Mouse (Mus musculus) stomach, embryonic 15.5 days (tissue): Measurements from ENCODE around the gene Gm614. TPM values are rescaled to one million over a fixed set of nuclear protein-coding genes. Genes with fewer than 3 reads are reported as not detected.

Experiments used
- ATAC-seq: fragments of 200-750 bp; cut with Nextera tagmentation; 2 replicates; pipeline ENCODE4 v1.8.0; 2017; ENCODE audit warnings: low read depth, moderate number of reproducible peaks, moderate TSS enrichment; ENCODE audit not compliant: insufficient read depth, low FRiP score
- H3K27ac ChIP-seq: fragments of 300-500 bp; sonication (generic); 2 replicates; pipeline ENCODE4 v1.5.1; 2015; ENCODE audit warnings: mild to moderate bottlenecking, inconsistent platforms
- H3K27me3 ChIP-seq: fragments of 300-500 bp; sonication (generic); replicated peaks from 2 replicates; pipeline ENCODE4 v1.6.1; 2015; ENCODE audit warnings: inconsistent platforms
- H3K36me3 ChIP-seq: fragments of 300-500 bp; sonication (generic); 2 replicates; pipeline ENCODE4 v1.6.1; 2015; ENCODE audit warnings: inconsistent platforms
- H3K4me1 ChIP-seq: fragments of 300-500 bp; sonication (generic); 2 replicates; pipeline ENCODE4 v1.6.1; 2015; ENCODE audit warnings: inconsistent platforms
- H3K4me2 ChIP-seq: fragments of 300-500 bp; sonication (generic); 2 replicates; pipeline ENCODE4 v1.6.1; 2015; ENCODE audit warnings: mild to moderate bottlenecking, inconsistent platforms
- H3K4me3 ChIP-seq: fragments of 300-500 bp; sonication (generic); replicated peaks from 2 replicates; pipeline ENCODE4 v1.5.1; 2015; ENCODE audit warnings: inconsistent platforms
- H3K9ac ChIP-seq: fragments of 300-500 bp; sonication (generic); 2 replicates; pipeline ENCODE4 v1.6.1; 2015; ENCODE audit warnings: inconsistent platforms
- H3K9me3 ChIP-seq: fragments of 300-500 bp; sonication (generic); 2 replicates; pipeline ENCODE4 v1.6.1; 2016; ENCODE audit warnings: inconsistent platforms
- WGBS: fragments of 180-500 bp; shearing (Covaris S2); methylation state at CpG from one replicate; pipeline ENCODE4 v1.1.7; 2015; 5-methylcytosine and 5-hydroxymethylcytosine counted together
- polyA plus RNA-seq: library from polyadenylated mRNA; unstranded; fragments of >200 nt; fragmentation: Nextera tagmentation; extraction: Ambion mirVana; gene quantifications from 2 replicates; pipeline ENCODE4 v1.2.1, GENCODE M21; 2015

Gene Gm614
- polyA plus RNA-seq, 1 experiment from 2014 or later, result not detected

GRCm38 (mm10) chrX:101254740-101255139, 9.1 kb downstream of the Gm614 start:
- Histone ChIP-seq H3K9me3 (no peaks in the 10 kb centered on the region), H3K9ac (peak overlapping the region; percentile 48), H3K4me3 (peak overlapping the region; percentile 54), H3K27ac (peak overlapping the region; percentile 63), H3K4me1 (no peaks in the 10 kb centered on the region), H3K36me3 (no peaks in the 10 kb centered on the region), H3K27me3 (no peaks in the 10 kb centered on the region), H3K4me2 (peak overlapping the region; percentile 71)
- 10% methylated on average over 26 of the region's 26 CpGs for WGBS
- ATAC-seq, result peak; percentile 5

DNA sequence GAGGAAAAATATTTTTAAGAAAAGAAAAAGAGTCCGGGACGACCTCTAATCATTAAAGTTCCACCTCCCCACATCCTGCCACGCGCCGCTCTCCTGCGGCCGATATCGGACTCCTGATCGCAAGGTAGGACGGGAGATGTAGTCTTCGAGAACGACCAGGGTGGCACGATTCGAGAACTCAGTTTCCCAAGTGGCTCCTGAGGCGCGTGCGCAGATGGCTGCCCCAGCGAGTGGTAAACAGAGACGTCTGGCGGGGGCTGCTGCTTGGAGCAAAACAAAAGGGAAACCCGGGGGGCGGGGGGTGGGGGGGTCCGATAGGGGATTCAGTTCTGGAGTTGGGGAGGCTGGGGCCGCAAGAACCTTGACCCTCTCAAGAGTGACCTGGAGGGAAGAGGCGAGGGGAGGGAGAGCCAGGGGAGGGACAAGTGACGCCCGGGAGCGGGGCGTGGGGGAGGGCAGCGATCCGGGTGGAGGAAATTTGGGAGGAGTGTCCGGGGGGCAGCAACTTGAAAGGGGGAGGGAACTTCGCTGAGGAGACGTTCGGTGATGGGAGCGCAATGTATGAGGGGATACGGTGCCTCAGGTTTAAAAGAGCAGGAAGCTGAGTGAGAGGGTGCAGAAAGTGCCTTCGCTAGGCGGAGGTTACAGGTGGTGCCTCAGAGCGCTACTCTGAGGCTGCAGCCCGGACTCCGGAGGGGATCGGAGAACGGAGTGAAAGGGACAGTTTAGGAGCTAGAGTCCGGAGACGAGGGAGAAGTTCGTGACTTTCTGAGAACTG, 9.7 kb downstream of the Gm614 start, which contains the start of gene Foxo4:
Gene Foxo4, plus strand, starts transcription at position 577 of the 778 bp plus-strand sequence.
- peak within 1 kb of the TSS; percentile 63 for H3K27ac ChIP-seq
- peak within 1 kb of the TSS; percentile 48 for H3K9ac ChIP-seq
- WGBS, result 17% methylated on average over 47 of the region's 47 CpGs

GRCm38 (mm10) chrX:101245011-101245410, 18.8 kb downstream of the Gm614 start:
- no peaks in the 10 kb centered on the region for H3K36me3 ChIP-seq
- H3K4me2 ChIP-seq, result no peak overlapping the region
- 13% methylated on average over 1 of the region's 1 CpGs for WGBS
- ATAC-seq, result no peak
- no peak overlapping the region for H3K9ac ChIP-seq
- no peaks in the 10 kb centered on the region for H3K9me3 ChIP-seq
- no peak overlapping the region for H3K4me3 ChIP-seq
- no peaks in the 10 kb centered on the region for H3K4me1 ChIP-seq
- no peak overlapping the region for H3K27ac ChIP-seq
- H3K27me3 ChIP-seq, result no peaks in the 10 kb centered on the region; the same call in 1 of the 2 replicates

More for the DNA sequence above, 9.7 kb downstream of the Gm614 start, which contains the start of gene Foxo4:
- Histone ChIP-seq H3K4me1 (no peaks in the 10 kb centered on the region), H3K4me2 (peak within 1 kb of the TSS; percentile 71), H3K27me3 (no peaks in the 10 kb centered on the region), H3K36me3 (no peaks in the 10 kb centered on the region), H3K4me3 (peak within 1 kb of the TSS; percentile 54), H3K9me3 (no peaks in the 10 kb centered on the region)
- ATAC-seq, result peak; percentile 94

DNA sequence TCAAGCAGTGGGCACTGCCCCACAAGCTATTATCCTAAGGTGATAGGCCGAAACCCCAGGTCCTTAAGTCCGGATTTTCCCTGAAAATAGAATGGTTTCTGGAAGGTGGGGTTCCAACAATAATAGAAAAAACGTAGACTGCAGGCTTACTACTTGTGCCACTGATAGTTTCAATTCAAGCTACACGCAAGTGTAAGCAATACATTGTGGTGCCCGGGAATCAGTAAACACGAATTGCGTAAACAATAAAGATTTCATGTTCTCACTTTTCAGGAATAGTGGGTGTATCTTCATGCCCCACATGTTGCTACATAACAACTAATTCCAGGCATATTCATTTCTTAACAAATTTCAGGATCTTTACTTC, 41.0 kb downstream of the Gm614 start:
- peak overlapping the region; percentile 26; the same call in 1 of the 2 replicates for H3K27ac ChIP-seq
- no peaks in the 10 kb centered on the region for H3K36me3 ChIP-seq
- no peaks in the 10 kb centered on the region for H3K4me1 ChIP-seq
- H3K27me3 ChIP-seq, result no peaks in the 10 kb centered on the region
- H3K9me3 ChIP-seq, result no peaks in the 10 kb centered on the region
- ATAC-seq, result no peak
- WGBS, result 30% methylated on average over 7 of the region's 7 CpGs
- peak overlapping the region; percentile 54 for H3K4me3 ChIP-seq
- H3K4me2 ChIP-seq, result peak overlapping the region; percentile 51
- H3K9ac ChIP-seq, result no peak overlapping the region

DNA sequence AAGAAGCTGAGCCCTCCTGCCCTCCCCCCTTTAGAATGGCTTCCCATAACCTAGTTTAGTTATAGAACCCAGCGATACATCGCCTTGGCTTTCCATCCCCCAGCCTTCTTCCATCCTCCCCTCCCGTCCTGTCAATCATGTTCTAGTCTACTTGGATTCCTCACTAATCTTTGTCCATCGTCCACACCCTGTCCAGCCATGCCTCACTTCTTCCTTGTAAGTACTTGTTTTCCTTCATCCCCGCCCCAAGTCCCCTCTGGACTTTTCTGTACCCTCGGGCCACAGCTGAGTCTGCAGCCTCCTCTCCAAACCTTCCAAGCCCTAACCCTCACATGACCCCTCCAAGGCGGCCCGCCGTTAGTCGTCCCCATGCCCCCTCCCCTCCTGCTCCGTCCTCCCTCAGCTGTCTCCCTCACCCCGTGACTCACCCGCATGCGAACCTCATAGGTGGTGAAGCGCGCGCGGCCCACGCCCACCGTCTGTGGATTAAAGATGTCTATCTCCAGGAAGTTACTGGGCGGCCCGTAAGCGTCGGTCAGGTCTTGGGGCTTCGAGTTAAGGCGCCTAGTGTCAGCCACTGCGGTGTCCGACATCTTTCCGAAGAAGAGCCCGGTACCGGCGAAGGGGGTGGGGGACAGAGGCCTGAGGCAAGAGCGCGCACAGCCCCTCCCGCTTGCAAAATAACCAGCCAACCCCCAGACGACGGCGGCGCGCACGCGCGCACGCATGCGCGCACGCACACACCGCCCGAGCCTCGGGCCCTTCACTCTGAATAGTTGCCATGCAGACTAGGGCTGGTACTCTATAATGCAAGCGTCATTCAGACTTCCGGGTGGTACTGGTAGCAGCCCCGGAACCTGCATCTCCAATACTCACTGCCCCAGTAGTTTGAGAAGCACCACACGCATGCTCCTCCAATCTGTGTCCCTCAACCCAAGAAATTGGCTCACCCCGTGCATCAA, 41.7 kb downstream of the Gm614 start, which contains the start of gene Snx12:
Gene Snx12, minus strand, starts transcription at position 730 of the 962 bp plus-strand sequence.
- 21% methylated on average over 55 of the region's 55 CpGs for WGBS

More for the DNA sequence above, 41.7 kb downstream of the Gm614 start, which contains the start of gene Snx12:
- peak; percentile 93 for ATAC-seq
- Histone ChIP-seq H3K36me3 (no peaks in the 10 kb centered on the region), H3K4me1 (no peaks in the 10 kb centered on the region), H3K27me3 (no peaks in the 10 kb centered on the region), H3K27ac (peak within 1 kb of the TSS; percentile 77), H3K9ac (peak within 1 kb of the TSS; percentile 34; the same call in 1 of the 2 replicates), H3K4me3 (peak within 1 kb of the TSS; percentile 54), H3K4me2 (peak within 1 kb of the TSS; percentile 51), H3K9me3 (no peaks in the 10 kb centered on the region)

Other genes with a start within 250 kb of the Gm614 start
- gene Tex11, start 204.3 kb downstream of the Gm614 start, polyA plus RNA-seq, result 0.13 and 0.14 TPM in 2 replicates
- 2.7 and 2.8 TPM in 2 replicates for gene Slc7a3, start 178.0 kb downstream of the Gm614 start, polyA plus RNA-seq
- gene Snx12, start 41.4 kb downstream of the Gm614 start, polyA plus RNA-seq, result 47.7 and 51.8 TPM in 2 replicates
- gene Foxo4, start 9.5 kb downstream of the Gm614 start, polyA plus RNA-seq, result 2.1 TPM in 2 replicates
- 13.5 and 13.9 TPM in 2 replicates for gene Il2rg, start 4.3 kb upstream of the Gm614 start, polyA plus RNA-seq
- gene Gm20489, start 5.0 kb upstream of the Gm614 start, polyA plus RNA-seq, result not detected in 2 replicates
- gene Med12, start 10.0 kb upstream of the Gm614 start, polyA plus RNA-seq, result 23.7 and 29.6 TPM in 2 replicates
- gene Nlgn3, start 35.2 kb upstream of the Gm614 start, polyA plus RNA-seq, result 4.7 and 5.6 TPM in 2 replicates
- 29.2 and 32.0 TPM in 2 replicates for gene Gjb1, start 112.4 kb upstream of the Gm614 start, polyA plus RNA-seq
- gene Zmym3, start 156.9 kb upstream of the Gm614 start, polyA plus RNA-seq, result 24.8 and 26.8 TPM in 2 replicates
- gene Nono, start 165.3 kb upstream of the Gm614 start, polyA plus RNA-seq, result 325 and 355 TPM in 2 replicates
- 1.8 and 4.2 TPM in 2 replicates for gene Itgb1bp2, start 185.1 kb upstream of the Gm614 start, polyA plus RNA-seq